Mouse (Mus musculus): ENCODE results near the gene Dazap1. TPM values are rescaled to one million over a fixed set of nuclear protein-coding genes. Genes with fewer than 3 reads are reported as not detected.

The Dazap1 gene
- polyA plus RNA-seq, 1 experiment from 2014 or later: 21.8 TPM

DNA sequence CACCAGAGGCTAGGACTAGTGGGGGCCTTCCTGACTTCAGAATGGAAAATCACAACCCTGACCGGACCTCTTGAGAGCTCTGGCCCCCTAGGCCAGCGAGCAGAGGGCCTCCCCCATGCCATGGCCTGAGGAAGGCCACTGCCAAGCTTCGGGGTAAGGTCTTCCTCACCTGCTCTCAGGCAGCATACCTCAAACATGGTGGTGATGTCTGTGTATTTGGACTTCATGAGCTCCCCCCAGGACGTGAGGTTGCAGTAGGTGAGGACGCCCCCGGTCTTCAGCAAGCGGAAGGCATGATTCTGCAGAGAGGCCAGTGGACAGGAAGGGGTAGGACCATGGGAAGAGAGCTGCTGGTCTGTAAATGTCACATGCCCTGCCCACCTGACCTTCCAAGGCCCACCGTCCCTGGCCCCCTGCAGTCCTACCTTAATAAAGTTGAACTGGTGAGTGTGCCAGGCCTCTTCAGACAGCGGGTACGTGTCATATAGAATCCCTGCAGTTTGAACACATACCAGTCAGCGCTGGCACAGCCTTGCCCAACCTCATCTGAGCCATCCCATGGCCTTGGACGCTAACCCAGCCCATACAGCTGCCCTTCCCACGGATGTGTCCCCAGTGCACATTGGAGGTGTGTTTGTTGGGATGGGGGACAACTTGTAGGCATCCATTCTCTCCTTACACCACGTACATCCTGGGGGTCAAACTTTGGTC is 2.4 kb upstream of the Dazap1 start:
- H3K9me3 ChIP-seq (ENCODE audit: low read length): no peaks in the 10 kb centered on the region
- peak overlapping the region; percentile 58; the same call in 1 of the 2 replicates for H3K9ac ChIP-seq (replicated peaks)
- TF ChIP-seq EP300 (IDR thresholded peaks at IDR 0.05; ENCODE audit: low read depth) (no peak), CTCF (IDR thresholded peaks at IDR 0.05; ENCODE audit: low read depth) (no peak)
- peak overlapping the region; percentile 67 for H3K27ac ChIP-seq (ENCODE audit: low read depth)
- DNase-seq (no peak), ATAC-seq (no peak)
- 82% methylated on average over 14 of the region's 14 CpGs for WGBS (ENCODE audit: insufficient replicate concordance)
- H3K27me3 ChIP-seq (ENCODE audit: insufficient read depth, low read length): no peaks in the 10 kb centered on the region
- H3K4me2 ChIP-seq (ENCODE audit: low read depth, low read length): peak overlapping the region; percentile 89
- peaks cover 32% of the 10 kb centered on the region for H3K4me1 ChIP-seq (ENCODE audit: insufficient read depth)
- peak overlapping the region; percentile 54; the same call in 1 of the 2 replicates for H3K4me3 ChIP-seq (ENCODE audit: low read depth, low read length)
- H3K36me3 ChIP-seq (replicated peaks; ENCODE audit: insufficient read depth, low read length): peaks cover 38% of the 10 kb centered on the region

DNA sequence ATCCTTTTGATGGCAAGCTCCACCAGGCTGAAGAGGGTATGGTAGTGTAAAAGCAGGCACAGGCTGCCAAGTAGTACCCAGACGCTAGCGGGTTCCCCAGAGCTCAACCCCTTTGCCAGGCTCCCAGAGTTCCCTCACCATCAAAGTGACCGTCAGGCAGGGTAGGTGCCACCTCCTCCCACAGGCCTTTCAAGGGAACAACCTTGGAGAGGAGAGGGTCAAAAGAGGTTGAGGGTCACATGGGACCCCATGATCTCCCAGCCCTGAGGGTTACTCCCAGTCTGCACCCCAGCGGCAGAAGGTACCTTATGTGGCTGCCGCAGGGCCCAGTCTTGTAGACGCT is 1.9 kb upstream of the Dazap1 start:
- Histone ChIP-seq H3K9me3 (ENCODE audit: low read length) (no peaks in the 10 kb centered on the region), H3K27me3 (ENCODE audit: insufficient read depth, low read length) (no peaks in the 10 kb centered on the region), H3K9ac (replicated peaks) (peak overlapping the region; percentile 58), H3K27ac (ENCODE audit: low read depth) (peak overlapping the region; percentile 67), H3K4me1 (ENCODE audit: insufficient read depth) (peaks cover 32% of the 10 kb centered on the region), H3K4me3 (ENCODE audit: low read depth, low read length) (peak overlapping the region; percentile 54), H3K4me2 (ENCODE audit: low read depth, low read length) (peak overlapping the region; percentile 89), H3K36me3 (replicated peaks; ENCODE audit: insufficient read depth, low read length) (peaks cover 33% of the 10 kb centered on the region)
- TF ChIP-seq CTCF (IDR thresholded peaks at IDR 0.05; ENCODE audit: low read depth): no peak
- TF ChIP-seq EP300 (IDR thresholded peaks at IDR 0.05; ENCODE audit: low read depth): no peak
- DNase-seq (no peak), ATAC-seq (no peak)
- 73% methylated on average over 6 of the region's 6 CpGs for WGBS (ENCODE audit: insufficient replicate concordance)

DNA sequence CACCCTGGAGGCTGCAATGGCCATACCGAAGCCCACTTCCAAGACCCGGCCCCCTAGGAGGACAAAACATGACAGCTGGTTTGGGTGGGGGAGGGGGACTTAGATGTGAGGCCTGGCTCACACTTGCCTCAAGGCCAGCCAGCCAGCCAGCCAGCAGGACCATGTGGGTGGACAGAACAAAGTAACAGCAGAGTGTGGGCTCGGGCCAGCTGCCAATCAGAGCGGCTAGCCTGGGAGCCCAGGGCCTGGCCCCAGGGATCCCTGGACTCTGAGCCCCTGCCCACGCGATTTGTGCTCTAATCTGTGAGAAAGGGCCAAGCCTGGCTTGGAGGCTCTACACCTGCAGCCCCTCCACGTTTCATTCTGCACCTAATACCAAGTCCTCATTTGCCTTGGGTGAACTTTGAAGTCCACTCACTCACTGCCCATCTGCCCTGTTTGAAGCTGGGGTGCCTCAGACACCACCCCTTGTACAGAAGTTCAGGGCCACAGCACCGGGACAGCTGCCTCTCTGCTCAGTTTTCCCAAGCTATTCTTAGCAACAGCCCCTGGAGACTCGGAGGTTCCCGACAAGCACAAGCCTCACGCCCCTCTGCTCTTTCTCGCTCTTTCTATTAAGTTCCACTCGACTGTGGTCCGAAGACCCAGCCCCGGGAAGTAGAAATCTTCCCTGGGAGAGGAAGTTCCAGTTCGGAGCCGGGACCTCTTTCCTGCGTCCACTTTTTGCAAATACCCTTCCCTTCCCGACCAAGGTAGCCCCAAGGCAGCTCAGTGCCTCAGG is 1.2 kb upstream of the Dazap1 start:
- no peaks in the 10 kb centered on the region for H3K27me3 ChIP-seq (ENCODE audit: insufficient read depth, low read length)
- H3K4me3 ChIP-seq (ENCODE audit: low read depth, low read length): peak overlapping the region; percentile 54
- peak overlapping the region; percentile 89 for H3K4me2 ChIP-seq (ENCODE audit: low read depth, low read length)
- TF ChIP-seq CTCF (IDR thresholded peaks at IDR 0.05; ENCODE audit: low read depth): no peak
- no peak for TF ChIP-seq EP300 (IDR thresholded peaks at IDR 0.05; ENCODE audit: low read depth)
- peak overlapping the region; percentile 58 for H3K9ac ChIP-seq (replicated peaks)
- WGBS (ENCODE audit: insufficient replicate concordance): 14% methylated on average over 19 of the region's 19 CpGs
- H3K4me1 ChIP-seq (ENCODE audit: insufficient read depth): peaks cover 32% of the 10 kb centered on the region
- 0 out of 2 replicates have a peak, but pooled peaks have one; percentile 1 for ATAC-seq
- peak; percentile 80 for DNase-seq
- H3K27ac ChIP-seq (ENCODE audit: low read depth): peak overlapping the region; percentile 97
- H3K9me3 ChIP-seq (ENCODE audit: low read length): no peaks in the 10 kb centered on the region
- H3K36me3 ChIP-seq (replicated peaks; ENCODE audit: insufficient read depth, low read length): peaks cover 28% of the 10 kb centered on the region

DNA sequence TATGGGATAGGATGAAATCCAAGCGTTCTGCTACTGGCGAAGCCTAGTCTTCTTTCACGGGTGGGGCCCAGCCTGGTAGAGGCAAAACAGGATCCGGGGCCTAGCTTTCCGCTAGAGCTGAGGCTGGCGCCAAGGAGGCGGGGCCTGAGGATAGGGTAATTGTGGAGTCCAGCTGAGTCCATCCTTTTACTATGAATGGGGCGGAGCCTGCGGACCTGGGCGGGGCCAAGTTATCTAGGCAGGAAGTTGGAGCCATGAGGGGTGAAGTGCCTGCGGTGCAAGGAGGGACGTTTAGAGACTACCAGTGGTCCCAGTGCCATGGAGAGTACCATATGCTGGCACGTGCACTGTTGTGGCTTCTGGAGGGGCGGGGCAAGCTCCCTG is 291 bp downstream of the Dazap1 start:
- peak overlapping the region; percentile 97 for H3K27ac ChIP-seq (ENCODE audit: low read depth)
- peak overlapping the region; percentile 61 for H3K9ac ChIP-seq (replicated peaks)
- peaks cover 43% of the 10 kb centered on the region for H3K4me1 ChIP-seq (ENCODE audit: insufficient read depth)
- peak; percentile 98 for DNase-seq
- no peaks in the 10 kb centered on the region for H3K9me3 ChIP-seq (ENCODE audit: low read length)
- WGBS (ENCODE audit: insufficient replicate concordance): under 1% methylated on average over 14 of the region's 14 CpGs
- peaks cover 15% of the 10 kb centered on the region for H3K36me3 ChIP-seq (replicated peaks; ENCODE audit: insufficient read depth, low read length)
- no peaks in the 10 kb centered on the region for H3K27me3 ChIP-seq (ENCODE audit: insufficient read depth, low read length)
- H3K4me2 ChIP-seq (ENCODE audit: low read depth, low read length): peak overlapping the region; percentile 89
- ATAC-seq: peak; percentile 62
- no peak for TF ChIP-seq EP300 (IDR thresholded peaks at IDR 0.05; ENCODE audit: low read depth)
- TF ChIP-seq CTCF (IDR thresholded peaks at IDR 0.05; ENCODE audit: low read depth): no peak
- H3K4me3 ChIP-seq (ENCODE audit: low read depth, low read length): peak overlapping the region; percentile 54

DNA sequence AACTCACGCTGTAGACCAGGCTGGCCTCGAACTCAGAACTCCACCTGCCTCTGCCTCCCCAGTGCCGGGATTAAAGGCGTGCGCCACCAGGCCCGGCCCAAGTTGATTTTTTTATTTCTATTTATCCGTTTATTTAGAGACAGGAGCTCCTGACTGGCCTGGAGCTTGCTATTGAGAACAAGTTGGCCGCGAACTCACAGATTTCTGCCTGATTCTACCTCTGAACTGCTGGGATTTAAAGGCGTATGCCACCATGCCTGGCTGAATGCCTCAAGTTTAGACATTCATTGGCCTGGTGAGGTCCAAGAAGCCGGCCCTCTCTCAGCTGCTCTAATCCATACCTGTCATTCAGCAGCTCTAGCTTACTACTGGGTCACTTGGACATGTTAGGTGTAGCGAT is 883 bp downstream of the Dazap1 start:
- DNase-seq: no peak
- TF ChIP-seq CTCF (IDR thresholded peaks at IDR 0.05; ENCODE audit: low read depth) (no peak), EP300 (IDR thresholded peaks at IDR 0.05; ENCODE audit: low read depth) (no peak)
- H3K4me1 ChIP-seq (ENCODE audit: insufficient read depth): peaks cover 49% of the 10 kb centered on the region

DNA sequence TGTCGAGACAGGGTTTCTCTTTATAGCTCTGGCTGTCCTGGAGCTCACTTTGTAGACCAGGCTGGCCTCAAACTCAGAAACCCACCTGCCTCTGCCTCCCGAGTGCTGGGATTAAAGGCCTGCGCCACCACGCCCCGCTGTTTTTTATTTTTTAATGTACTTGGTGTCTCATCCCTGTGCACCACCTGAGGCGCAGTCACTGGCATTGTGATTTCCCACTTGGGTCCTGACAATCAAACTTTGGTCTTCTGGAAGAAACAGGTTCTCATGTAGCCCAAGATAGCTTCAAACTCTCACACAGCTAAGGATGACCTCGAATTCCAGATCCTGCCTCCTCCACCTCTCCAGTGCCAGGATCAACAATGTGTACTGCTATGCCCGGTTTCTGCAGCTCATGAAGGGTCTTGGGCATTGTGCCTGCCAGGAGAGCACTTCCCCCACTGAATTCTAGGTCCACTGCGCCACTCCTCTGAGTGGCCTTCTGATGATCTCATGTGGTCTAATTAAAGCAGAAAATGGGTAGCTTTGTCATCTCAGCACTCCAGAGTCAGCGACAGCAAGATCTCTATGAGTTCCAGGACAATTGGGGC is 1.6 kb downstream of the Dazap1 start:
- H3K36me3 ChIP-seq (replicated peaks; ENCODE audit: insufficient read depth, low read length): peaks cover 19% of the 10 kb centered on the region
- WGBS (ENCODE audit: insufficient replicate concordance): 89% methylated on average over 10 of the region's 10 CpGs
- H3K27me3 ChIP-seq (ENCODE audit: insufficient read depth, low read length): no peaks in the 10 kb centered on the region
- no peaks in the 10 kb centered on the region for H3K9me3 ChIP-seq (ENCODE audit: low read length)
- no peak for DNase-seq
- no peak overlapping the region for H3K27ac ChIP-seq (ENCODE audit: low read depth)
- peaks cover 56% of the 10 kb centered on the region for H3K4me1 ChIP-seq (ENCODE audit: insufficient read depth)
- no peak for ATAC-seq
- 0 out of 2 replicates have a peak overlapping the region, but pooled peaks have one; percentile 12 for H3K9ac ChIP-seq (replicated peaks)
- no peak overlapping the region for H3K4me3 ChIP-seq (ENCODE audit: low read depth, low read length)
- no peak overlapping the region for H3K4me2 ChIP-seq (ENCODE audit: low read depth, low read length)
- TF ChIP-seq CTCF (IDR thresholded peaks at IDR 0.05; ENCODE audit: low read depth) (no peak), EP300 (IDR thresholded peaks at IDR 0.05; ENCODE audit: low read depth) (no peak)

More for the DNA sequence above, 883 bp downstream of the Dazap1 start:
- Histone ChIP-seq H3K27ac (ENCODE audit: low read depth) (peak overlapping the region; percentile 97), H3K9me3 (ENCODE audit: low read length) (no peaks in the 10 kb centered on the region), H3K4me3 (ENCODE audit: low read depth, low read length) (peak overlapping the region; percentile 54), H3K36me3 (replicated peaks; ENCODE audit: insufficient read depth, low read length) (peaks cover 15% of the 10 kb centered on the region), H3K9ac (replicated peaks) (0 out of 2 replicates have a peak overlapping the region, but pooled peaks have one; percentile 12), H3K27me3 (ENCODE audit: insufficient read depth, low read length) (no peaks in the 10 kb centered on the region), H3K4me2 (ENCODE audit: low read depth, low read length) (peak overlapping the region; percentile 89)
- 58% methylated on average over 12 of the region's 12 CpGs for WGBS (ENCODE audit: insufficient replicate concordance)
- no peak for ATAC-seq
